Comparison of ENCODE assay signal across 25 mouse cellular contexts in the genomic region with DNA sequence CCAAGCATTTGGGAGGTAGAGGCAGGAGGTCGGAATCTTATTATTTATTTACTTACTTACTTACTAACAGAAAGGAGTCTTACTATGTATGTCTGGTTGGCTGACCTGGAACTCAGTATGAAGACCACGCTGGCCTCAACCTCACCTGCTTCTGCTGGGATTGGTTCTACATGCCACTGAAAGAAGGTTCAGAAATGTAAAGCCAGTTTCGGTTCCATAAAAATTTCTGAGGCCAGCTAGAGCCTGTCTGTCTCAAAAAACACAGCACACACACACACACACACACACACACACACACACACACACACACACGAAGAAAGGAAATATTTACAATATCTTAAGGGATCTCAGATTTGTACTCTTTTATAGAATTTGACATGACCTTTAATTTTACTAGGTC. TPM values are rescaled to one million over a fixed set of nuclear protein-coding genes. Genes with fewer than 3 reads are reported as not detected.
"Had no signal": no experiment of that assay in that cellular context is flagged by ENCODE, and none has a peak within 500 bp of the region (broad histone marks: within the 10 kb centered on the region; RNA-seq: fewer than 3 reads in every experiment).

No protein-coding gene starts in this region.

- DNase-seq: gastrocnemius, adult 2 months; gastrocnemius, postnatal 10 days; gastrocnemius, postnatal 25 days; heart, adult 11 months; heart, adult 2 months; heart, postnatal 10 days; heart, postnatal 36 days; kidney, adult 11 months; kidney, adult 2 months; kidney, adult 9 months; kidney, postnatal 25 days; kidney, postnatal 4 days; liver; liver, embryonic 13.5 days had no signal

- H3K27me3 ChIP-seq: hindbrain, embryonic 15.5 days had no signal

- ATAC-seq: hindbrain, postnatal 0 days; intestine, embryonic 16.5 days had no signal

RNA-seq across cellular contexts. Expression of a gene that starts 8.4 kb away (rescaled TPM):
- total RNA-seq: gastrocnemius, adult 2 months; gastrocnemius, postnatal 10 days; gastrocnemius, postnatal 25 days; gastrocnemius, postnatal 4 days; heart, adult 2 months; heart, postnatal 10 days; heart, postnatal 36 days; hematopoietic stem cell, adult 5-6 weeks; hindbrain, postnatal 0 days; layer of hippocampus, adult 2 months; layer of hippocampus, postnatal 10 days; layer of hippocampus, postnatal 25 days; left cerebral cortex, adult 2 months; left cerebral cortex, postnatal 14 days; left cerebral cortex, postnatal 36 days had no signal

RNA-seq across cellular contexts. Expression of a gene that starts 46.0 kb away (rescaled TPM):
- total RNA-seq: gastrocnemius, adult 2 months; gastrocnemius, postnatal 10 days; gastrocnemius, postnatal 25 days; gastrocnemius, postnatal 4 days; heart, adult 2 months; heart, postnatal 10 days; heart, postnatal 36 days; hematopoietic stem cell, adult 5-6 weeks; hindbrain, postnatal 0 days; layer of hippocampus, adult 2 months; layer of hippocampus, postnatal 10 days; layer of hippocampus, postnatal 25 days; left cerebral cortex, adult 2 months; left cerebral cortex, postnatal 14 days; left cerebral cortex, postnatal 36 days had no signal
